Mouse (Mus musculus) stomach, embryonic 15.5 days (tissue): ENCODE data around the gene Myl4. TPM values are rescaled to one million over a fixed set of nuclear protein-coding genes. Genes with fewer than 3 reads are reported as not detected.

ENCODE experiments used
- ATAC-seq: fragments of 200-750 bp; cut with Nextera tagmentation; 2 replicates; pipeline ENCODE4 v1.8.0; 2017; ENCODE audit warnings: low read depth, moderate number of reproducible peaks, moderate TSS enrichment; ENCODE audit not compliant: insufficient read depth, low FRiP score
- H3K27ac ChIP-seq: fragments of 300-500 bp; sonication (generic); 2 replicates; pipeline ENCODE4 v1.5.1; 2015; ENCODE audit warnings: mild to moderate bottlenecking, inconsistent platforms
- H3K27me3 ChIP-seq: fragments of 300-500 bp; sonication (generic); replicated peaks from 2 replicates; pipeline ENCODE4 v1.6.1; 2015; ENCODE audit warnings: inconsistent platforms
- H3K36me3 ChIP-seq: fragments of 300-500 bp; sonication (generic); 2 replicates; pipeline ENCODE4 v1.6.1; 2015; ENCODE audit warnings: inconsistent platforms
- H3K4me1 ChIP-seq: fragments of 300-500 bp; sonication (generic); 2 replicates; pipeline ENCODE4 v1.6.1; 2015; ENCODE audit warnings: inconsistent platforms
- H3K4me2 ChIP-seq: fragments of 300-500 bp; sonication (generic); 2 replicates; pipeline ENCODE4 v1.6.1; 2015; ENCODE audit warnings: mild to moderate bottlenecking, inconsistent platforms
- H3K4me3 ChIP-seq: fragments of 300-500 bp; sonication (generic); replicated peaks from 2 replicates; pipeline ENCODE4 v1.5.1; 2015; ENCODE audit warnings: inconsistent platforms
- H3K9ac ChIP-seq: fragments of 300-500 bp; sonication (generic); 2 replicates; pipeline ENCODE4 v1.6.1; 2015; ENCODE audit warnings: inconsistent platforms
- H3K9me3 ChIP-seq: fragments of 300-500 bp; sonication (generic); 2 replicates; pipeline ENCODE4 v1.6.1; 2016; ENCODE audit warnings: inconsistent platforms
- WGBS: fragments of 180-500 bp; shearing (Covaris S2); methylation state at CpG from one replicate; pipeline ENCODE4 v1.1.7; 2015; 5-methylcytosine and 5-hydroxymethylcytosine counted together
- polyA plus RNA-seq: library from polyadenylated mRNA; unstranded; fragments of >200 nt; fragmentation: Nextera tagmentation; extraction: Ambion mirVana; gene quantifications from 2 replicates; pipeline ENCODE4 v1.2.1, GENCODE M21; 2015

Myl4 gene
- polyA plus RNA-seq, 1 experiment from 2014 or later = 7.8 TPM

- Histone ChIP-seq H3K4me2 (peak overlapping the region; percentile 93), H3K9me3 (no peaks in the 10 kb centered on the region), H3K4me1 (peaks cover 4% of the 10 kb centered on the region; the same call in 1 of the 2 replicates), H3K9ac (peak overlapping the region; percentile 29; the same call in 1 of the 2 replicates), H3K36me3 (no peaks in the 10 kb centered on the region), H3K27ac (peak overlapping the region; percentile 45; the same call in 1 of the 2 replicates), H3K4me3 (peak overlapping the region; percentile 61), H3K27me3 (no peaks in the 10 kb centered on the region)
- peak; percentile 29; the same call in 1 of the 2 replicates for ATAC-seq
- WGBS = 4% methylated on average over 23 of the region's 23 CpGs
Observed at GRCm38 (mm10) chr11:104608249-104608920, 57.9 kb downstream of the Myl4 start.

- Histone ChIP-seq H3K4me1 (peaks cover 4% of the 10 kb centered on the region; the same call in 1 of the 2 replicates), H3K4me3 (peak overlapping the region; percentile 61; the same call in 1 of the 2 replicates), H3K4me2 (peak overlapping the region; percentile 93; the same call in 1 of the 2 replicates), H3K9ac (no peak overlapping the region), H3K27ac (no peak overlapping the region), H3K27me3 (no peaks in the 10 kb centered on the region), H3K36me3 (no peaks in the 10 kb centered on the region), H3K9me3 (no peaks in the 10 kb centered on the region)
- ATAC-seq = no peak
- WGBS = 58% methylated on average over 6 of the region's 6 CpGs
Observed at GRCm38 (mm10) chr11:104609033-104609684, 58.7 kb downstream of the Myl4 start.

GRCm38 (mm10) chr11:104609733-104610132 lies 59.3 kb downstream of the Myl4 start:
- H3K9ac ChIP-seq = no peak overlapping the region
- ATAC-seq = no peak
- H3K27me3 ChIP-seq = no peaks in the 10 kb centered on the region
- H3K36me3 ChIP-seq = no peaks in the 10 kb centered on the region
- no peaks in the 10 kb centered on the region for H3K9me3 ChIP-seq
- H3K4me2 ChIP-seq = no peak overlapping the region
- no peak overlapping the region for H3K27ac ChIP-seq
- peaks cover 4% of the 10 kb centered on the region; the same call in 1 of the 2 replicates for H3K4me1 ChIP-seq
- H3K4me3 ChIP-seq = no peak overlapping the region
- WGBS = 48% methylated on average over 4 of the region's 4 CpGs

- H3K36me3 ChIP-seq = no peaks in the 10 kb centered on the region
- H3K27me3 ChIP-seq = no peaks in the 10 kb centered on the region
- no peak overlapping the region for H3K4me2 ChIP-seq
- H3K9ac ChIP-seq = no peak overlapping the region
- no peak overlapping the region for H3K27ac ChIP-seq
- H3K4me1 ChIP-seq = peaks cover 4% of the 10 kb centered on the region; the same call in 1 of the 2 replicates
- H3K9me3 ChIP-seq = no peaks in the 10 kb centered on the region
- no peak overlapping the region for H3K4me3 ChIP-seq
- 33% methylated on average over 4 of the region's 4 CpGs for WGBS
- no peak for ATAC-seq
Observed at GRCm38 (mm10) chr11:104611579-104612151, 61.2 kb downstream of the Myl4 start.

- Histone ChIP-seq H3K4me2 (no peak overlapping the region), H3K9ac (no peak overlapping the region), H3K4me1 (no peaks in the 10 kb centered on the region), H3K27ac (no peak overlapping the region), H3K27me3 (no peaks in the 10 kb centered on the region), H3K9me3 (no peaks in the 10 kb centered on the region), H3K36me3 (no peaks in the 10 kb centered on the region), H3K4me3 (no peak overlapping the region)
- no peak for ATAC-seq
- WGBS = 78% methylated on average over 10 of the region's 10 CpGs
Observed at GRCm38 (mm10) chr11:104613551-104613950, 63.1 kb downstream of the Myl4 start.

DNA sequence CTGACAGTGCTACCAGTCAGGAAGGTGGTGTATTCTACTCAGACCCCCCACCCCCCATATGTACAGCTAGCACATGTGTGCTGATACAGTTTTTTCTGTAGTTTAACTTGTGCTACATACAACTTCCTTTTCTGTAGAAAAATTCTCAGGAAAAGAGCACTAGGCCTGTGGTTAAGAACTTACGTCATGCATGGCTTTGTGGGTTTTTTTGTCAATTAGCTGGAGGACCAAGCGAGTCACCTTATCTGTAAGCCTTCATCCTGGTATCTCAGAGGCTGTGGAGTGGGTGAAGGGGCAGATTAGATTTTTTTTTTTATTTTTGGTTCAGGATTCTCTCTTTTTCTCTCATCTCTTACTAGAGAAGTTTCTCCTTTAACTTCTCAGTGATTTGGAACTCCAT lies 63.7 kb downstream of the Myl4 start:
- WGBS = 72% methylated on average over 2 of the region's 2 CpGs
- Histone ChIP-seq H3K4me1 (no peaks in the 10 kb centered on the region), H3K27me3 (no peaks in the 10 kb centered on the region), H3K27ac (no peak overlapping the region), H3K9me3 (no peaks in the 10 kb centered on the region), H3K4me2 (no peak overlapping the region), H3K9ac (no peak overlapping the region), H3K4me3 (no peak overlapping the region), H3K36me3 (no peaks in the 10 kb centered on the region)
- ATAC-seq = no peak

GRCm38 (mm10) chr11:104616182-104616581 lies 65.7 kb downstream of the Myl4 start:
- WGBS = 58% methylated on average over 5 of the region's 5 CpGs
- no peak overlapping the region for H3K27ac ChIP-seq
- H3K4me1 ChIP-seq = no peaks in the 10 kb centered on the region
- H3K4me2 ChIP-seq = no peak overlapping the region
- H3K36me3 ChIP-seq = no peaks in the 10 kb centered on the region
- no peak overlapping the region for H3K4me3 ChIP-seq
- H3K9ac ChIP-seq = no peak overlapping the region
- no peaks in the 10 kb centered on the region for H3K9me3 ChIP-seq
- ATAC-seq = no peak
- H3K27me3 ChIP-seq = no peaks in the 10 kb centered on the region

GRCm38 (mm10) chr11:104618638-104619076 lies 68.2 kb downstream of the Myl4 start:
- H3K27me3 ChIP-seq = no peaks in the 10 kb centered on the region
- H3K4me2 ChIP-seq = no peak overlapping the region
- ATAC-seq = no peak
- no peak overlapping the region for H3K27ac ChIP-seq
- H3K9me3 ChIP-seq = no peaks in the 10 kb centered on the region
- no peaks in the 10 kb centered on the region for H3K36me3 ChIP-seq
- no peak overlapping the region for H3K9ac ChIP-seq
- no peaks in the 10 kb centered on the region for H3K4me1 ChIP-seq
- WGBS = 75% methylated on average over 6 of the region's 6 CpGs
- H3K4me3 ChIP-seq = no peak overlapping the region

GRCm38 (mm10) chr11:104619084-104620022 lies 68.9 kb downstream of the Myl4 start:
- WGBS = 71% methylated on average over 13 of the region's 13 CpGs
- Histone ChIP-seq H3K9me3 (no peaks in the 10 kb centered on the region), H3K4me1 (0 out of 2 replicates have a peak, but pooled peaks cover under 1% of the 10 kb centered on the region), H3K27me3 (no peaks in the 10 kb centered on the region), H3K9ac (no peak overlapping the region), H3K36me3 (no peaks in the 10 kb centered on the region), H3K4me3 (no peak overlapping the region), H3K4me2 (no peak overlapping the region), H3K27ac (no peak overlapping the region)
- ATAC-seq = no peak

- no peaks in the 10 kb centered on the region for H3K9me3 ChIP-seq
- no peaks in the 10 kb centered on the region for H3K27me3 ChIP-seq
- no peaks in the 10 kb centered on the region for H3K36me3 ChIP-seq
- H3K9ac ChIP-seq = no peak overlapping the region
- WGBS = 32% methylated on average over 12 of the region's 12 CpGs
- H3K4me3 ChIP-seq = no peak overlapping the region
- H3K4me2 ChIP-seq = no peak overlapping the region
- H3K27ac ChIP-seq = no peak overlapping the region
- H3K4me1 ChIP-seq = peaks cover 21% of the 10 kb centered on the region
- no peak for ATAC-seq
Observed at GRCm38 (mm10) chr11:104622040-104622962, 71.8 kb downstream of the Myl4 start.
